Mouse (Mus musculus) thymus, postnatal 10 days (tissue): ENCODE measurements around the gene Sec23ip.
"Not testable (repeated sequence)": the region's sequence is repeated elsewhere in the genome, so short reads cannot be mapped to it uniquely, and the experiment has no call there.

Source experiments
- DNase-seq, 2 experiments: peaks; one replicate each; pipeline ENCODE4 v3.0.0; 2021; ENCODE audit warnings: low spot score in 2 of 2

Sec23ip gene

GRCm38 (mm10) chr7:128744684-128745485 is at the start of gene Sec23ip:
TSS of gene Sec23ip (plus strand) at chr7:128744943.
- DNase-seq = peak; percentile 95 to 96

DNA sequence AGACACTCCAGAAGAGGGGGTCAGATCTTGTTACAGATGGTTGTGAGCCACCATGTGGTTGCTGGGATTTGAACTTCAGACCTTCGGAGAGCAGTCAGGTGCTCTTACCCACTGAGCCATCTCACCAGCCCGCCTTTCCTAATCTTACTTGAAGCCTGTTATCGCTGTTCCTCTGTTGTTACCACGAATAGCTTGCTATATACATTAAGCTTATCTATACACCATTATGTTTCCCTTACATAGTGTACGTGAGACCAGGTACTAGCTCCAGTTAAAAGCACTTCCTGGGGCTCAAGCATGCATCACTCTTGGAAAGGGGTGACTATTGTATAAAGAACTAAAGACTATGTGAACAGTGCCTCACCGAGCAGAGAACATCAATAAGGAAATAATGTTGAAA is 44.8 kb upstream of the Sec23ip start:
- DNase-seq = not testable (repeated sequence)

DNA sequence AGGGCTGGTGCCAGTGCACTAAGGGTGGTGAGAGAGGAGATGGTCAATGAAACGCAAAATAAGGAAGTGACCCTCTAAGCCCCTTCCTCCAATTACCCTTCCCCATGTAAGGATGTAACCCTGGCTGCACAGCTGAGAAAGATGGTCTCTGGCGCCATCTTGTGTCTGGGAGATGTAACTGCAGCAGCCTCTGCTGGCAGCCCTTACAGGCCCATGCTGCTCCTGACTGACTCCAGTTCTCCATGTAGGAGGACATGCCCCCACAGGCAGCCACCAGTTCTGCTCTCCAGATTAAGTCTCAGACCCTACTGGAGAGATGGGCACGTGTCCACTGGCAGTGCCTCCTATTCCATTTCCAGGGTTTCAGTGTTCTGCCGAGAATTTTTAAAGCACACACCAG is 39.0 kb upstream of the Sec23ip start:
- peak in 1 of 2 experiments; percentile 69 for DNase-seq

GRCm38 (mm10) chr7:128717991-128718390 is 26.8 kb upstream of the Sec23ip start:
- no peak for DNase-seq

- peak; percentile 62 to 76 for DNase-seq
Measured at GRCm38 (mm10) chr7:128724761-128725160, 20.0 kb upstream of the Sec23ip start.

DNA sequence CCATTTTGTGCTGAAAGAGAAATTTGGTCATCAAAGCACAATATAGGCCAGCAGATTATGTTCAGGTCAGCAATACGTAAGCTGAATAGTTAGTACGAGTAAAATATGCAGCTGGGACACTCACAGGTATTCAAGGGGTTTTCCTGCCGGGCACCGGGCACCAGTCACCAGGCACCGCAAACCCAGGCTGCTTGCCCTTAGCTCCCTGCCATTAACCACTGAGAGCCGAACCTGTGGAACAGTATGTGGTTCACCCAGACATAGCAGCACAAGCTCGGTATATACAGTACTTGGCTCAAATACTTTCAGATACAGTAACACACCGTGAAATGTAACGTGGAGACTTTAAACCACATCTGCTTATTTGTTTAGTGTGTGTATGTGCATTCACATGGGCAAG is 19.6 kb upstream of the Sec23ip start:
- DNase-seq = no peak

DNA sequence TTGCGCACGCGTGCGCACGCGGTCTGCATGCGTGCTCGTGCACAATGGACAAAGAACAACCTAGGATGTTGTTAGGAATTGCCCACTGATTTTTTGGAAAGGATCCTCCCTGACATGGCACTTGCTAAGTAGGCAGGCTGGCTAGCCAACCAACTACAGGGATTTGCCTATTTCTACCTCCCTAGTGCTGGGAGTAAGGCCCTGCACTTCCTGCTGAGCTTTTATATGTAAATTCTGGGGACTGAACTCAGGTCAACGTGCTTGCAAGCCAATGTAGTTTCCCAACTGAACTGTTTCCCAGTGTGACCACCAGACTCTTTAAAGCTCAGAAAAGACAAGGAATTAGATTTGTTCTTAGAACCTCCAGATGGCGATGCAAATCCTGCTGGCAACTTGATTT is 17.7 kb upstream of the Sec23ip start:
- DNase-seq = no peak

GRCm38 (mm10) chr7:128727701-128728100 is 17.0 kb upstream of the Sec23ip start:
- no peak for DNase-seq

DNA sequence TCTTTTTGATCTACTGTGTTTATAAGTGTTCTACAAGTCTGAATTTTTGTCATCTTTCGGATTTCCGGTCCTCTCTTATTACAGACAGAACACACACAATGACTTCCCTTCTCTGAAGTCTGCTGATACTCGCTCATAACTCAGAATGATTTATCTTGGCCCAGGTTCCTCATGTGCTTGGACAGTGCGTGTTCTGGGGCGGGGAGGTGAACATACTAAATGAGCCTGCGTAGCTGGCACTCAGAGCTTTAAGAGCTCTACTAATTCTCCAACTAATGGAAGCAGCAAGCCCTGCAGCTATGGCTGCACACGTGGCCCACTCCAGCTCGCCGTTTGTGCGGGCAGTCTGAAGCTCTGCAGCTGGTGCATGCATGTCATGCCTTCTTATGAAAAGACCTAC is 16.0 kb upstream of the Sec23ip start:
- DNase-seq = no peak

GRCm38 (mm10) chr7:128731585-128731984 is 13.2 kb upstream of the Sec23ip start:
- no peak for DNase-seq

DNA sequence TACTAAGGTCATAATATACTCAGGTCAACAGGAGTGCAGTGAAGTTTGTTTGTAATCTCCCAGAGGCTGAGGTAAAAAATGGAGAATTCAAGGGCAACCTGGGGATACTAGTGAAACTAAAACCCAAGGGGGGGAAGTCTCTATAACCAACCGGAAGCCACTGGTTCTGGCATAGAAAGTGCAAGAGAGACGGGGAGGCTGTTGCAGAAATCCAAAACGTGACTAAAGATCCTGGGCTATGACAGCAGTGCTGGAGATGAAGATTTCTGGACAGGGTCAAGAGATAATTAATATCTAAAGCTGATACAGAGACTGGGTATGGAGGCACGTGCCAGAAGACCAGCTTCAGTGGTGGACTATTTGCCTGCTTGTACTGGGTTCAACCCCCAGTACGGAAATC is 6.7 kb upstream of the Sec23ip start:
- no peak for DNase-seq

DNA sequence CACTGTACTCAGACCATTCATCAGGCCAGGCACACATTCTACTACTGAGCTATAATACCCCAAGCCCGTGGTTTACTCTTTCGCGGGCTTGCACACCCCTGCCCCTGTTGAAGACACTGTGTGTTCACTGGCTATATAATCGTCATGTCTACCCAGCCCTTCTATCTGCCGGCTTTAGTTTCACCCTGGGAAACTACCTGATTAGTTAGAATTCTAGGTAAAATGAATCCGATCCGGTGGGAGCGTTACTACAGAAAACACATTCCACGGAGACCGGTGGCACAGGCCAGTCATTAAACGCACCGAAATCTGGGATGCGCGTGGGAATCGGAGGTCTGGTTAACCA is 5.7 kb upstream of the Sec23ip start:
- no peak for DNase-seq

- DNase-seq = peak; percentile 41 to 58
Measured at GRCm38 (mm10) chr7:128739462-128740277, 5.1 kb upstream of the Sec23ip start.

DNA sequence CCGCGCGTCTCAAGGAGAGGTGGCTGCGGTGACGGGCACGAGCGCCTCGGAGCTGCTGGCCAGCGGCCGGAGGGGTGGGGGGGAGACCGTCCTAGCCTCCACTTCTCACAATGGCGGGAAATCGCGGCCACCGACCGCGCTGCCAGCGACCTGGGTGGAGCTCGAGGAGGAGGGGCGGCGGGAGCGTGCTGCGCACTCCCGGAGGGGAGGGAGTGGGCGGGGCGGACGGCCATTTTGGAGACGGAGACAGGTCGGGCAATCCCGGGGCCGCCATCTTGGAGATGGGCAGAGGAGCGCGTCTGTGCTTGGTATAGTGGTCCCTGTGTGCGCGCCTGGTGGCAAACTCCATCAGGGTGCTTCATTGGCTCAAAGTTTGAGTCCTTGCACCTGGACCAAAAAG is 4.4 kb upstream of the Sec23ip start, which contains the start of gene Mcmbp:
Gene Mcmbp (minus strand): TSS at position 162 of the 400 bp plus-strand sequence.
- peak; percentile 97 to 98 for DNase-seq

GRCm38 (mm10) chr7:128743898-128744297 is 845 bp upstream of the Sec23ip start:
- DNase-seq = no peak

DNA sequence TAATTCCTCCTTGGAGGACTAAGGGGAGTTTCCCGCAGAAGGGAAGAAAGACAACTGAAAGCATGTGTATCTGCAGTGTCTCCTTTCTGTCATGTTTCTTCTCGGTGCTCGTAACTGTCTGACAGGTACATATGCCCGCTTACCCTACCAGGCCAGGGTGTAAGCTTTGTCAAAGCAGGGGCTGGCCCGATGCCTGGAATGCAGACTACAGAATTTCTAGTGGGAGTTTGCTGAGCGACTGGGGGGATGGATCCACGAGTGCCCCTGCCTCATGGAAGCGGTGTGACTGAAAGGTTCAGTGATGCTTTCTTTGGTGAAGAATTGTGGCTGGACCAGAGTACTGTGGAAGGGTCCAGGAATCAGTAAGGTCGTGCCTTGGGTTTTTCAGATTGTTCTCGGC is 1.4 kb downstream of the Sec23ip start:
- DNase-seq = no peak

- no peak for DNase-seq
Measured at GRCm38 (mm10) chr7:128748758-128749157, 4.0 kb downstream of the Sec23ip start.

DNA sequence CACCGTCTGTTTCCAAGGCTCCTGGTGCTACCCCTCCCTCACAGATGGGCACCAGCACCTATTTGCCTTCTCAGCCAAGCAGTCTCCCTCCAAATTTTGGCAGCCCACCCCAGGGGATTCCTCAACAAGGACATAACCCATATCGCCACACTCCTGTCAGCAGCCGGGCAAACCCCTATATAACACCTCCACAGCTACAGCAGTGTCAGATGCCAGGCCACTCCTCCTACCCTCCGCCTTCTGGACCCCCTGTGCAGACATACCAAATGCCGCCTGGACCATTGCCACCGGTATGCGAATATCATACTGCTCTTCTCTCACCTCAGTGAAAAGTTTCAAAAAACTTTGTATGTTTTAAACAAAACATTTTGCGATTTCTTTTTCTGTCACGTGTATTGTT is 5.6 kb downstream of the Sec23ip start:
- DNase-seq = no peak

DNA sequence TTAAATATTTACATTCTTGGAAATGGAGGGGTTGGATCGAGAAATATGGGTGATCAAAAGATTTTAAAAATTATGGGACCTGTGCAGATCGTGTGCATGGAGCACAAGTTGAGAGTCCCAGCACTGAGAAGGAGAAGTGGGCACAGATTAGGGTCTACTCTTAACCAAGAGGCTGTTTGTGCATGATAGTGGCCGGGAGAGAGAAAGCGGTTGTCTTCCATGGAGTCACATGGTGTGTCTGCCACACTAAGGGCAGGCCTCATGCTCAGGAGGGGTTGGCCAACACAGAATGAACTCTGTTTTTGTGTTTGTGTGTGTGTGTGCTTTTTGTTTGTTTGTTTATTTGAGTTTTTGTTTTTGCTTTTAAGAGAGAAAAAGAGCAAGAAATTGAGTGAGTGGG is 7.3 kb downstream of the Sec23ip start:
- no peak for DNase-seq

DNA sequence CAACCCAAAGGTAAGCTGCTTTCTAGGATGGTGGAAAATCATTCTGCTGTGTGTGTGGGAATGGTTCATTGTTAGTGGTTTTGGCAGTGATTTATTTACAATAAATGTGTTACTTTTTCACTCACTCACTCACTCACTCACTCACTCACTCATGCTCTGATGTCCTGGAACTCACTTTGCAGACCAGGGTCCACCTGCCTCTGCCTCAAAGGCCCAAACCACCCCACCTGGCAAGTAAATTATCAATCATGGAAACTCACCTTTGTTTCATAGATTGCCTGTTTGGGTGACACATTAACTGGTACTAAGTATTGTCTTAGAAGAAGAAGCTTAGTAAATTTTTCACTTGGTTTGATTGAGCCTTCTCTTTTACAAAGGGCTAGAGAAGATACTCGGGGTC is 10.7 kb downstream of the Sec23ip start:
- no peak for DNase-seq

GRCm38 (mm10) chr7:128758948-128759347 is 14.2 kb downstream of the Sec23ip start:
- DNase-seq = no peak

- DNase-seq = no peak
Measured at GRCm38 (mm10) chr7:128766696-128767095, 22.0 kb downstream of the Sec23ip start.

- no peak for DNase-seq
Measured at GRCm38 (mm10) chr7:128777201-128777600, 32.5 kb downstream of the Sec23ip start.
